Mouse (Mus musculus) neural tube, embryonic 13.5 days (tissue): ENCODE data around the gene Rbbp7. TPM values are rescaled to one million over a fixed set of nuclear protein-coding genes. Genes with fewer than 3 reads are reported as not detected.

Experiments
- polyA plus RNA-seq: library from polyadenylated mRNA; unstranded; fragments of >200 nt; fragmentation: Nextera tagmentation; extraction: Ambion mirVana; gene quantifications from 2 replicates; pipeline ENCODE4 v1.2.1, GENCODE M21; 2015

The Rbbp7 gene
- polyA plus RNA-seq, 1 experiment from 2014 or later = 202 TPM

Other genes with a start within 250 kb of the Rbbp7 start
- 1.8 TPM in 2 replicates for gene Reps2, start 116.8 kb upstream of the Rbbp7 start, polyA plus RNA-seq
- gene Txlng, start 69.1 kb downstream of the Rbbp7 start, polyA plus RNA-seq = 14.3 and 15.4 TPM in 2 replicates
- 34.5 and 34.9 TPM in 2 replicates for gene Syap1, start 128.0 kb downstream of the Rbbp7 start, polyA plus RNA-seq
- gene Ctps2, start 140.8 kb downstream of the Rbbp7 start, polyA plus RNA-seq = 83.6 and 85.4 TPM in 2 replicates
- 0.77 TPM in 1 of 2 replicates, not detected in the other for gene S100g, start 204.2 kb downstream of the Rbbp7 start, polyA plus RNA-seq